Mouse (Mus musculus): Measurements from ENCODE around the gene Tjp1. TPM values are rescaled to one million over a fixed set of nuclear protein-coding genes. Genes with fewer than 3 reads are reported as not detected.
A peak's percentile ranks its signal among the peaks of the same experiment; 100 is the strongest.

The Tjp1 gene
- total RNA-seq, 2 experiments from 2014 or later: 141 to 174 TPM

DNA sequence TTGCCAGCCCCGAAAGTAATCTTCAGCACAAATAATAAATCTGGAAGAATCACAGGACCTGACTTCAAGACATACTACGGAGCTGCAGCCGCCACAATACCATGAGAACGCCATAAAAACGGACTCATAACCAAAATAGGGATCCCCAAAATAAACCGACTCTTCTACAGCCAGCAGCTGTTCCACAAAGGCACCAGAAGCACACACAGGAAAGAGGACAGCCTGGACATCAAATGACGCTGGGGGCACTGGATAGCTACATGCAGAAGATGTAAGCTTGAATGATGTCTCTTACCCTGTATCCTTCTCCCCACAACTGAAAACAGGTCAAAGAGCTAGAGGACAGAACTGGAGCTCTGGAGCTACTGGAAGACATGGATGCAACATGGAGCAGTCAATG is 138.0 kb downstream of the Tjp1 start:
- no peak for DNase-seq (ENCODE audit: low spot score in 2 of 2)
- Histone ChIP-seq H3K27ac (peak overlapping the region; percentile 89; the same call in 1 of the 2 replicates), H3K4me3 (no peak overlapping the region)
- no peak for TF ChIP-seq CTCF (conservative IDR thresholded peaks at IDR 0.05)

- TF ChIP-seq CTCF (conservative IDR thresholded peaks at IDR 0.05): no peak
- Histone ChIP-seq H3K27ac (peak overlapping the region; percentile 89), H3K4me3 (no peak overlapping the region; the same call in 1 of the 2 replicates)
- no peak for DNase-seq (ENCODE audit: low spot score in 2 of 2)
Measured at GRCm38 (mm10) chr7:65388243-65389013, 139.2 kb downstream of the Tjp1 start.

DNA sequence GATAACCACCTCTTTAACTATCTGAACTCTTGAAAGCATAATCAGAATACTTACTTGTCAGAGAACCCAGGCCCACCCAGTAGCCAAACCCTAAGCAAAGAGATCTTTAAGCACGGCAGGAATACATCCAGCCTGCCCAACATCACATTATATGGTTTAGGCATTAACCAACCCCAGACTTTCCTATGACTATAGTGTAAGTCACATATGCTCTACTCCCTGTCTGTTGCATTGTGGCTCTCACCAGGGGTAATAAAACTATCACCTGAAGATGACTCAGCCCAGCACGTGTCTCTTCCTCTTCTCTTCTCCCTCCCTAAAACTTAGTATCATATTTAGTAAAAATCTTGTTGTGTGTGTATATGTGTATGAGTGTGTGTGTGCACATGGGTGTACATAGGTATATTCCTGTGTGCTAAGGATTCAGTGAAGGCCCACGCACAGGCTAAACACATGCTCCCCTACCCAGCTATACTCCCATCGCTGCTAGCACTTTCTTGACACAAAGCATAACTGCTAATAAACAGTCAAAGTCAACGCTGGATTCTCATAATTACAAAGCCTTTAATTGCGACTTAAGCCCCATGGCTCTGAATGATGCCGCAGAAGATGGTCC is 139.9 kb downstream of the Tjp1 start:
- TF ChIP-seq CTCF (conservative IDR thresholded peaks at IDR 0.05): no peak
- H3K4me3 ChIP-seq: no peak overlapping the region
- no peak for DNase-seq (ENCODE audit: low spot score in 2 of 2)
- peak overlapping the region; percentile 89 for H3K27ac ChIP-seq

DNA sequence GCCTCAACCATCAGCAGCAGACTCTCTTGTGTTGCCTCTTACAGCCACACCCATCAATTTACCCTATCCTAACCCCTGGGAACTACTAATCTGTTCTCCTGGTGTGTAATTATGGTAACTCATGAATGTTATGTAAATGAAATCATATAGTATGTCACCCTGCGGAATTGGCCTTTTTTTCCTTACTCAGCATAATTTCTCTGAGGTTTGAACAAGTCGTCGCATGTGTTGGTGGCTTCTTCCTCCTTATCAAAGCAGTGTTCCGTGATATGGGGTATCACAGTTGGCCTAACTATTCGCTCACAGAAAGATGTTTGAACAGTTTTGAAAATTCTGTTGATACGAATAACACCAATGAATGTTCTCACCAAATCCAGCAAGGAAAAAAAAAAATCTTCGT is 142.8 kb downstream of the Tjp1 start:
- DNase-seq (ENCODE audit: low spot score in 2 of 2): no peak
- no peak overlapping the region for H3K4me3 ChIP-seq
- no peak for TF ChIP-seq CTCF (conservative IDR thresholded peaks at IDR 0.05)
- no peak overlapping the region for H3K27ac ChIP-seq

DNA sequence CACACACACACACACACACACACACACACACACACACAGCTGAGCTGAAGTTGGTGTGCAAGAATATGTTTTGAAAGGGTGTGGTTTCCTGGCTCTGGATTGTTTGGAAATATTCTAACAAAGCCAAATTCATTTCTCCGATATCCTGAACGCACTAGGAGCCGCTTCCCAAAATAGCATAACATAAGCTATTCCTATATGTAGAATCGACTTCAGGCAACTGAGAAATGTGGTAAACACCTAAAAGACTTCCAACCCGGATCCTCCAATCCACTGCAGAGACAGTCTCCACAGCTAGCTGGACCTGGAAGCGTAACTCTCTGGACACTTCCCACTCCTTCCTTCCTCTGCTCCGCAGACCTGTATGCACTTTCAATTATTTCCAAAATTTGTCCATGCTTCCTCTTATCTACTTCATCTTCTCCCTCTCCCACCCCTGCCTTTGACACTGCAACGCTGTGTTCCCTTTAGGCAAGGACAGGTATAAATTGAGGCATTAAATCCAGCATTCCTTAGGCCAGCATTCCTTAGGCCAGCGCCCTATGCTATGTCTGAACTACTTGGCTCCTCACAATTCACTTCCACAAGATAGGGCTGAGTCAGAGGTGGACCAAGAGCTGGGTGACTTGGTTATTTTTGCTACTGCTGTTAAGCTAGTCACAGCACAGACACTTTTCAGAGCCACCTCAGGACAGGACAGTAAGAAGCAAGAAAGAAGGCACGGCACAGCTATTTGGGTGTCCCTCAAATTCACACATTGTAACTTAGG is 144.9 kb downstream of the Tjp1 start:
- DNase-seq (ENCODE audit: low spot score in 2 of 2): no peak

GRCm38 (mm10) chr7:65381896-65382295 is 145.7 kb downstream of the Tjp1 start:
- no peak overlapping the region for H3K4me3 ChIP-seq
- DNase-seq (ENCODE audit: low spot score in 2 of 2): no peak
- TF ChIP-seq CTCF (conservative IDR thresholded peaks at IDR 0.05): no peak
- peak overlapping the region; percentile 61 for H3K27ac ChIP-seq

More for the DNA sequence above, 144.9 kb downstream of the Tjp1 start:
- Histone ChIP-seq H3K4me3 (no peak overlapping the region), H3K27ac (peak overlapping the region; percentile 62; the same call in 1 of the 2 replicates)
- TF ChIP-seq CTCF (conservative IDR thresholded peaks at IDR 0.05): no peak

DNA sequence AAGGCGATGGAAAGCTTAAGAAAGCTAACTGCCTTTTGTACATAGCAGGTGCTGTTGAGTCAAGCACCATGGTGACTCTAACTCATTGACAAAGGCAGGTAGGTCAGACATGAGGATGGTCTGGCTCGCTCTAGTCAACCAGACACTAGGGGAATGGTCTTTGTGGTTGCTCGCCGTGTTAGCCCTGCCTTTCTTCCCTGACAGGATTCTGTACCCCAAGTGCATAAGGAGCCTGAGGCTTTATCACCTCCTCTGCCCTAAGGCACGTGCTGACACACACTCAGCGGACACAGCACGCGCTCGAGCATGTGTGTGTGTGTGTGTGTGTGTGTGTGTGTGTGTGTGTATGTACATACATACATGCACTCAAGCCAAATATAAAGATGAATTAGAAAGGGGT is 146.9 kb downstream of the Tjp1 start:
- no peak for TF ChIP-seq CTCF (conservative IDR thresholded peaks at IDR 0.05)
- DNase-seq (ENCODE audit: low spot score in 2 of 2): no peak
- no peak overlapping the region for H3K27ac ChIP-seq
- H3K4me3 ChIP-seq: no peak overlapping the region

- H3K27ac ChIP-seq: peak overlapping the region; percentile 64
- H3K4me3 ChIP-seq: no peak overlapping the region
- DNase-seq (ENCODE audit: low spot score in 2 of 2): no peak
- TF ChIP-seq CTCF (conservative IDR thresholded peaks at IDR 0.05): no peak
Measured at GRCm38 (mm10) chr7:65378818-65379565, 148.6 kb downstream of the Tjp1 start.

DNA sequence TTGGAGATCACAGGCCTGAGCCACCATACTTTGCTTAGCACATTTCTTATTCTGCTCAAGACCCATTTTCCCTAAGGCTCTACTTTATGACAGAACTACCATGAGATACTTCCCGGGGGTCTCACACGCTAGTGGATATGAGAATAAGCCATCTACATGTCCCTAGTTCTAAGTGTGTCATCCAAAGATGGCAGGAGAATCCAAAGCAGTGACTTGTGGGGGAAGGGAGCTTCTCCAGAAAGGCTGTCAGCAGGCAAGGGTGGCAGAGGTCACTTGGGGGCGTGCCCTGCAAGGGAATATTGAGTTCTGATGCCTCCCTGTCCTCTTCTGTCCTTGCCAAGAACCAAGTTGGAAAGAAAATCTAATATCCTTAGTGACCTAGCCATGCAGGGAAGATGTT is 150.1 kb downstream of the Tjp1 start:
- no peak for TF ChIP-seq CTCF (conservative IDR thresholded peaks at IDR 0.05)
- Histone ChIP-seq H3K27ac (no peak overlapping the region), H3K4me3 (no peak overlapping the region)
- DNase-seq (ENCODE audit: low spot score in 2 of 2): no peak

GRCm38 (mm10) chr7:65375621-65376020 is 152.0 kb downstream of the Tjp1 start:
- DNase-seq (ENCODE audit: low spot score in 2 of 2): no peak
- Histone ChIP-seq H3K27ac (peak overlapping the region; percentile 32; the same call in 1 of the 2 replicates), H3K4me3 (no peak overlapping the region)
- no peak for TF ChIP-seq CTCF (conservative IDR thresholded peaks at IDR 0.05)

DNA sequence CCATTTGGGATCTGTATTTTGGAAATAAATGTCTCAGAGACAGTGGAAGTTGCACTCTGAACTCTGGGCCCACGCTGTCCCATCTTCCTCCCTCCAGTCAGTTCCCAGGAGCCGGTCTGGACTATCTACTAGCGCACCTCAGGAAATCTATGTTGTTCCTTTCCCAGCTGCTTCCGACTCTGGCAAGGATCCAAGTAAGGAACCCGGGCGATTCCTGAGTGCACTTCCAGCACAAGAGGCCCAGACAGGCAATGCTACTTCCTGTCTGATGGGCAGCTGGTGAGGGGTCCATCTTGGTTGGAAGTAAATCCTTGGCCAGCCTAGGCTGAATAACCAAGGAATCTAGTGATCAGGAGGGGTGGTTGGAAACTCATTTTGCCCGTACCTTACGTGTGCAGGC is 152.4 kb downstream of the Tjp1 start:
- DNase-seq (ENCODE audit: low spot score in 2 of 2): no peak
- H3K27ac ChIP-seq: peak overlapping the region; percentile 32; the same call in 1 of the 2 replicates
- H3K4me3 ChIP-seq: no peak overlapping the region
- TF ChIP-seq CTCF (conservative IDR thresholded peaks at IDR 0.05): no peak

DNA sequence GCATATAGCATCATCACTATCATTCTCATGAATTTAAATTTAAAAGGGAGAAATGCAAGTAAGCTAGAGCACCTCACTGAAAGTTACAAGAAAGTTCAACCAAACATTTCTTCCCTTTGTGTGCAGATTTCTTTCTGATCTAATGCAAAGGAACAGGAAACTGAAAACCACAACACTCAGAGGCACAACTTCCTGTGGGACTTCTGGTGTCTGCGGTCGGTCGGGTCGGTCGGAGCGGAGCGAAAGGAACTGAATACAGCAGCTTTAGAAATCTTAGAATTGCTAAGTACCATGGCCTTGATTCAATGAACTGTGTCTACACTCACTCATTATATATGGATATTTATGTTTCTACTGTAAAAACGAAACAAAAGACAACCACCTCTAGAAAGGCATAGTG is 154.2 kb downstream of the Tjp1 start:
- H3K27ac ChIP-seq: peak overlapping the region; percentile 37; the same call in 1 of the 2 replicates

More for the DNA sequence above, 154.2 kb downstream of the Tjp1 start:
- no peak overlapping the region for H3K4me3 ChIP-seq
- TF ChIP-seq CTCF (conservative IDR thresholded peaks at IDR 0.05): no peak
- DNase-seq (ENCODE audit: low spot score in 2 of 2): no peak

All from layer of hippocampus, adult 2 months (tissue).